Mouse (Mus musculus) embryonic facial prominence, embryonic 15.5 days (tissue): ENCODE results near the gene Cables2. TPM values are rescaled to one million over a fixed set of nuclear protein-coding genes. Genes with fewer than 3 reads are reported as not detected.

ENCODE experiments used
- ATAC-seq: fragments of 200-750 bp; cut with Nextera tagmentation; 2 replicates; pipeline ENCODE4 v1.8.0; 2017; ENCODE audit warnings: low read depth, moderate TSS enrichment; ENCODE audit not compliant: insufficient number of reproducible peaks, low FRiP score, low TSS enrichment
- H3K27ac ChIP-seq: fragments of 300-500 bp; sonication (generic); replicated peaks from 2 replicates; pipeline ENCODE4 v1.5.1; 2015; ENCODE audit warnings: mild to moderate bottlenecking, inconsistent platforms
- H3K27me3 ChIP-seq: fragments of 300-500 bp; sonication (generic); 2 replicates; pipeline ENCODE4 v1.6.1; 2015; ENCODE audit warnings: inconsistent platforms
- H3K36me3 ChIP-seq: fragments of 300-500 bp; sonication (generic); 2 replicates; pipeline ENCODE4 v1.6.1; 2015; ENCODE audit warnings: mild to moderate bottlenecking, inconsistent platforms
- H3K4me1 ChIP-seq: fragments of 300-500 bp; sonication (generic); 2 replicates; pipeline ENCODE4 v1.6.1; 2015; ENCODE audit warnings: inconsistent platforms
- H3K4me2 ChIP-seq: fragments of 300-500 bp; sonication (generic); replicated peaks from 2 replicates; pipeline ENCODE4 v1.6.1; 2015; ENCODE audit warnings: mild to moderate bottlenecking, inconsistent platforms
- H3K4me3 ChIP-seq: fragments of 300-500 bp; sonication (generic); replicated peaks from 2 replicates; pipeline ENCODE4 v1.5.1; 2015; ENCODE audit warnings: mild to moderate bottlenecking, inconsistent platforms
- H3K9ac ChIP-seq: fragments of 300-500 bp; sonication (generic); 2 replicates; pipeline ENCODE4 v1.6.1; 2015; ENCODE audit warnings: inconsistent platforms
- H3K9me3 ChIP-seq: fragments of 300-500 bp; sonication (generic); replicated peaks from 2 replicates; pipeline ENCODE4 v1.6.1; 2016; ENCODE audit warnings: inconsistent platforms
- WGBS: fragments of 180-500 bp; shearing (Covaris S2); methylation state at CpG from one replicate; pipeline ENCODE4 v1.1.7; 2015; 5-methylcytosine and 5-hydroxymethylcytosine counted together
- microRNA-seq: library from miRNA; unstranded; fragments of <30 nt; microRNA quantifications from one replicate; pipeline ENCODE4, GENCODE M21; 2016; ENCODE audit warnings: borderline number of aligned reads
- polyA plus RNA-seq: library from polyadenylated mRNA; unstranded; fragments of >200 nt; fragmentation: Nextera tagmentation; extraction: Ambion mirVana; gene quantifications from 2 replicates; pipeline ENCODE4 v1.2.1, GENCODE M21; 2015

The Cables2 gene
- polyA plus RNA-seq, 1 experiment from 2014 or later: 14.2 TPM

DNA sequence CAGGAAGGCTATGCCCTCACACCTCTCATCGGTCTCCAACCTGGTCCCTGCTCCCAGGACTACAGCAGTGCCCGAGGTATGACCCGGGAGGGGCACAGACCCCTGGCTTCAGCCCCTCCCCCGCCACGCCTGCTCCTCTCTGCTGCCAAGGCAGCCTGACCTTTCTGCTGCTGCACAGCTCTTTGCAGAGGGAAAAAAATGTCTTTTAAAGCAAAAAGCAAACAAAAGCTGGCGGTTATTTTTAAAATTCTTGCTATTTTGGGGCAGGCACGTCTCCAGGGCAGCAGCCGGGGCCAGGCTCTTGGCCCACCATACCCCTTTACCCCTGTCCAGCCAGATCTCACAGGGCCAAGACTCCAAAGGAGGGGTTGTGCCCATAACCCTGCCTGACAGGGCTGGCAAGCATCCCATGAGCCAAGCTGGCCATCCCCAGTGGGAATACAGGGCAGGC lies 58.3 kb downstream of the Cables2 start:
- no peak for ATAC-seq
- H3K4me3 ChIP-seq: no peak overlapping the region
- peaks cover 25% of the 10 kb centered on the region for H3K4me1 ChIP-seq
- H3K4me2 ChIP-seq: no peak overlapping the region
- no peak overlapping the region for H3K27ac ChIP-seq
- H3K9me3 ChIP-seq: no peaks in the 10 kb centered on the region
- no peaks in the 10 kb centered on the region for H3K27me3 ChIP-seq
- H3K9ac ChIP-seq: no peak overlapping the region
- 52% methylated on average over 8 of the region's 8 CpGs for WGBS
- H3K36me3 ChIP-seq: no peaks in the 10 kb centered on the region

- 73% methylated on average over 4 of the region's 4 CpGs for WGBS
- Histone ChIP-seq H3K4me3 (no peak overlapping the region), H3K9ac (no peak overlapping the region), H3K9me3 (no peaks in the 10 kb centered on the region), H3K4me1 (peaks cover 20% of the 10 kb centered on the region; the same call in 1 of the 2 replicates), H3K4me2 (no peak overlapping the region), H3K27ac (no peak overlapping the region), H3K27me3 (no peaks in the 10 kb centered on the region), H3K36me3 (no peaks in the 10 kb centered on the region)
- no peak for ATAC-seq
Measured at GRCm38 (mm10) chr2:180214352-180214978, 58.8 kb downstream of the Cables2 start.

DNA sequence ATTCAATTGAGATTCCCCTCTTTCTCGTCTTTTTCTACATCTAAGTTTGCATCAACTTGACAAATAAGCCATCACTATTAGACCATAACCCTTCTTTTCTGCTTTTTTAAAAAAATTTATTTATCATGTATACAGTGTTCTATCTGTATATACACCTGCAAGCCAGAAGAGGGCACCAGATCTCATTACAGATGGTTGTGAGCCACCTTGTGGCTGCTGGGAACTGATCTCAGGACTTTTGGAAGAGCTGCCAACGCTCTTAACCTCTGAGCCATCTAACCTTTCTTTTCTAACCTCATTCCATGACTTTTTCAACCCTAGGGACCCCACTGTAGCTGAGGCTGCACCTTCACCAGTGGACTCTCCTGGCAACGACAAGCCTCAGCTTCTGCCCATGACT lies 61.0 kb downstream of the Cables2 start:
- Histone ChIP-seq H3K9me3 (no peaks in the 10 kb centered on the region), H3K27me3 (no peaks in the 10 kb centered on the region), H3K4me2 (no peak overlapping the region), H3K4me1 (0 out of 2 replicates have a peak, but pooled peaks cover 10% of the 10 kb centered on the region), H3K4me3 (no peak overlapping the region), H3K36me3 (no peaks in the 10 kb centered on the region), H3K27ac (no peak overlapping the region), H3K9ac (no peak overlapping the region)
- ATAC-seq: no peak
- 91% methylated on average over 3 of the region's 3 CpGs for WGBS

DNA sequence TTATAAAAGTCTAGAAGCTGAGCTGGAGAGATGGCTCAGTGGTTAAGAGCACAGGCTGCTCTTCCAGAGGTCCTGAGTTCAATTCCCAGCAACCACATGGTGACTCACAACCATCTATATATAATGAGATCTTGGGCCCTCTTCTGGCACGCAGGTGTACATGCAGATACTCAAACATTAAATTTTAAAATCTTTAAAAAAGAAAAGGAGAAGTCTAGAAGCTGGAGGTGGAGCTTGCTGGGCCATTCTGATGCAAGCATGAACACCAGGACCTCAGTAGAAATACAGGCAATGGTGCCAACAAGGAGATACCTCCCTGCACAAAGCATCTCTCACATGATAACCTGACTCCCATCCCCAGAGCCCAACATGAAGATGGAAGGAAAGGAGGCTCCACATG lies 64.3 kb downstream of the Cables2 start:
- H3K9ac ChIP-seq: no peak overlapping the region
- no peaks in the 10 kb centered on the region for H3K36me3 ChIP-seq
- no peaks in the 10 kb centered on the region for H3K27me3 ChIP-seq
- no peak overlapping the region for H3K27ac ChIP-seq
- no peak for ATAC-seq
- H3K9me3 ChIP-seq: no peaks in the 10 kb centered on the region
- H3K4me2 ChIP-seq: no peak overlapping the region
- H3K4me1 ChIP-seq: 0 out of 2 replicates have a peak, but pooled peaks cover 6% of the 10 kb centered on the region
- 75% methylated on average over 1 of the region's 1 CpGs for WGBS
- H3K4me3 ChIP-seq: no peak overlapping the region

Small RNA genes within 50 kb of the gene (microRNA-seq; reads per million reads assigned to microRNA genes)
- gene Mir3091: not detected

Other genes with a start within 250 kb of the Cables2 start
- 8.9 and 9.1 TPM in 2 replicates for gene Lsm14b, start 248.5 kb downstream of the Cables2 start, polyA plus RNA-seq
- 472 and 518 TPM in 2 replicates for gene Psma7, start 231.1 kb downstream of the Cables2 start, polyA plus RNA-seq
- gene Ss18l1, start 231.0 kb downstream of the Cables2 start, polyA plus RNA-seq: 5.2 and 6.1 TPM in 2 replicates
- 24.3 and 25.6 TPM in 2 replicates for gene Mtg2, start 202.9 kb downstream of the Cables2 start, polyA plus RNA-seq
- 0.13 and 0.40 TPM in 2 replicates for gene Hrh3, start 169.0 kb downstream of the Cables2 start, polyA plus RNA-seq
- gene Osbpl2, start 154.2 kb downstream of the Cables2 start, polyA plus RNA-seq: 42.6 and 43.0 TPM in 2 replicates
- gene Adrm1, start 102.0 kb downstream of the Cables2 start, polyA plus RNA-seq: 176 and 190 TPM in 2 replicates
- gene Lama5, start 47.6 kb downstream of the Cables2 start, polyA plus RNA-seq: 28.0 and 37.2 TPM in 2 replicates
- 599 and 606 TPM in 2 replicates for gene Rps21, start 16.1 kb downstream of the Cables2 start, polyA plus RNA-seq
- gene Rbbp8nl, start 16.4 kb upstream of the Cables2 start, polyA plus RNA-seq: 1.5 and 1.8 TPM in 2 replicates
- gene Gata5, start 61.2 kb upstream of the Cables2 start, polyA plus RNA-seq: not detected in 2 replicates
- 3.1 and 3.4 TPM in 2 replicates for gene Slco4a1, start 182.7 kb upstream of the Cables2 start, polyA plus RNA-seq
- 0.32 and 0.45 TPM in 2 replicates for gene Ntsr1, start 226.5 kb upstream of the Cables2 start, polyA plus RNA-seq